Mouse (Mus musculus) splenic B cell, adult 2 months (primary cell): ENCODE results near the gene Iqcf4.
"Not testable (repeated sequence)": the region's sequence is repeated elsewhere in the genome, so short reads cannot be mapped to it uniquely, and the experiment has no call there.

Experiments used
- DNase-seq: peaks from one replicate; pipeline ENCODE4 v3.0.0-alpha.2; 2011; ENCODE audit warnings: low read depth, low spot score
- H3K27me3 ChIP-seq: 2 replicates; pipeline ENCODE4 v1.6.1; 2012; ENCODE audit warnings: mild to moderate bottlenecking, low read length, moderate library complexity, mixed read lengths; ENCODE audit not compliant: control insufficient read depth, poor library complexity, insufficient read depth, severe bottlenecking
- H3K36me3 ChIP-seq: 2 replicates; pipeline ENCODE4 v1.6.1; 2012; ENCODE audit warnings: mild to moderate bottlenecking, low read length, moderate library complexity, mixed read lengths; ENCODE audit not compliant: control insufficient read depth, poor library complexity, insufficient read depth, severe bottlenecking

Gene Iqcf4

DNA sequence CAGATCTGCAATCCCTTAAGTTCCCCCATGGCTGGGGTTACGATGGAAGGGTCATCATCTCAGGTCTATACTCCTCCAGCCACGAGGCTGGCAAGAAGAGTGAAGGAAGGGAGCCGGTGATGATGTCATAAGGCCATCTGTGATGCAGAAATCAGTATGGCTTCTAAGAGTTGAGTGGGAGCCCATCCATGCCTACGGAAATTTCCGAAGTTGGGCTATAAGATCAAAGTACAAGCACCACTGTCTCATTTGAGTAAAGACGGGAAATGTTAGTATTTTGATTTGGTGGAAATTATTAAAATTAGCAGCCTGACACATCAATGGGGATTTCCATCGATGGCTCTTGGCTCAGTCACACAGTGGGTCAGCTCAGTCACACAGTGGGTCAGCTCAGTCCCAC lies at the start of gene Iqcf4:
Iqcf4 (minus strand) TSS at position 101 of the 400 bp plus-strand sequence.
- no peaks in the 10 kb centered on the region for H3K36me3 ChIP-seq
- DNase-seq = no peak
- no peaks in the 10 kb centered on the region for H3K27me3 ChIP-seq

DNA sequence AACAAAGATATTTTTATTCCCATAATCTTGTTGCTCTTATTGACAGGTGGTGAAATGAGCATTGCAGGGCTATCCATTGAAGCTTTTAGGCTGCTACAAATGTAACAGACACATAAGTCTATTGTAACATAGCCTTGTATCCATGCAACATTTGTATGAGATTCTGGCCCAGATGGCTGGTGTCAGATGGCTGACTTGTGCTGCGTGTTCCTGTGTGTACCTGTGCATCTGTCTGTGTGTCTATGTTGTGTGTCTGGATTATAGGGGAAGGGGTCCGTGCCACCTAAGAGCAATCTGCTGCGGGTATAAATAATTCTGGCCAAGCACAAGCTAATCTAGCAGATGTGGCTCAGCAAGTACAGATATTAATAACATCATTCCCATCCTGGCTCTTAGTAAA lies 46.7 kb upstream of the Iqcf4 start:
- no peak for DNase-seq
- no peaks in the 10 kb centered on the region for H3K27me3 ChIP-seq
- H3K36me3 ChIP-seq = no peaks in the 10 kb centered on the region

DNA sequence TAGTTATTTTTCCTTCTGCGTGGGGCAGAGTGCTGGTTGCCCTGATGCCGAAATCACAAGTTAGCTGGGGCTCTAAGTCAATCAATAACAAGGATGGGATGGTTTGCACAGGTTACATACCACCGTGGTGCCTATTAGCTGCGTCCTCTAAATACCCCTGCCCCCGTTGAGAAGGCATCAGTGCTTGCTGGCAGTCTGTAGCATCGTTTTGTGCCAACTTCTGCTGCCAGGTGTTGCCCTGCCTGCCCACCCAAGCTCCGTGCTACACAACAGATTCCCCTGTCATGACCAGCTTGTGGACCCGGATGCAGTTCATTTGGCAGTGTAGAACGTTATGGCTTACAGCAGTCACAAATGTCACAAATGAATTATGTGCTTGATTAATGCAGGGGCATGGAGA lies 45.5 kb upstream of the Iqcf4 start:
- no peak for DNase-seq
- no peaks in the 10 kb centered on the region for H3K36me3 ChIP-seq

DNA sequence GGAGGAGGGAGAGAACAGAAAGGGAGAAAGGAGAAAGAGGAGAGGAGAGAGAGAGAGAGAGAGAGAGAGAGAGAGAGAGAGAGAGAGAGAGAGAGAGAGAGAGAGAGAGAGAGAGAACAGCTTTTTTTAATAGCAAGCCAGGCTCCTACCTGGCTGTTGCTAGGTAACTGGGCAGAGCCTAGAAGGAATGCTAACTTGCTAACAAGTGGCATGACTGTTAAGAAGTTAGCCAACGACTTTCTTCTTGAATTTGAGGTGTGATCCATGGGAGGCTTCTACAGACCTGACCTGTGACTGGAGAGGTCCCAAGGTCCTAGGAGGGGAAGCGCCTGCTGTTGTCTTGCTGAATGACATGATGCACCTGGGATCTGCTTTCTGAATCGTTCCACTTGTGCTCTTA lies 43.8 kb upstream of the Iqcf4 start:
- H3K36me3 ChIP-seq = no peaks in the 10 kb centered on the region
- DNase-seq = no peak
- no peaks in the 10 kb centered on the region for H3K27me3 ChIP-seq

More for the DNA sequence above, 45.5 kb upstream of the Iqcf4 start:
- H3K27me3 ChIP-seq = no peaks in the 10 kb centered on the region

DNA sequence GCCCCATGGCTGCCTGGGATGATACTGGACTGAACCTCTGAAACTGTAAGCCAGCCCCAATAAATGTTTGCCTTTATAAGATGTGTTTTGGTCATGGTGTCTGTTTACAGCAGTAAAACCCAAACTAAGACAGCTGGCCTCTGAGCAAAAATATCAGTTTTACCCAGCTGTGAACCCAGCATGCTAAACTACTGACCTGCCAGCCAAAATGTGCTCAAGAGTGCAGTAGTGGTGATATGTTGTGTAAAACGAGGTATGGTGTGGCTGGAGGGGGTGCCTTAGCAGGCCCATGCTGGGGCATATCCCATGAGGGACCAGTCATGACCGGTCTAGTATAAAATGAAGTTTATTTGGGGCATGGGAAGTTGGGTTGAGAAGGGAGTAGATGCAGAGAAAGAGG lies 43.2 kb upstream of the Iqcf4 start:
- no peaks in the 10 kb centered on the region for H3K27me3 ChIP-seq
- no peak for DNase-seq
- no peaks in the 10 kb centered on the region for H3K36me3 ChIP-seq

DNA sequence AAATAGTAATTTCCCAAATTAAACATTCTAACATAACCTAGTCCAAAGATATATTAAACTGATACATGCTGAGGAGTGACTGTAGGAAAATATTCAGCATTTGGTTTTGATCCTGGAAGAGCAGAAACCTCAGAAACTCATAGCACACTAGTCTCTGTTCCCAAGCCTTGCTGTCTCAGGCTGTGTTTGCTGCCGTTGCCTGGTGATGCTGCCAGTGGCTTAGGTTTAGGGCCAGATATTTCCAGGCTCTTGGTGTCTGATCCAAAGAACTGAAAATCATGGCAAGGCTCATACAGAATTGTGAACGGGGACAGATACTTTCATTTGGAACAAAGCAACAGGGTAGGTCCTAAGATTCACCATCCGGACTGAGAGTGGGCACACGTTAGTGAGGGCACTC lies 39.9 kb upstream of the Iqcf4 start:
- no peak for DNase-seq
- Histone ChIP-seq H3K27me3 (no peaks in the 10 kb centered on the region), H3K36me3 (no peaks in the 10 kb centered on the region)

DNA sequence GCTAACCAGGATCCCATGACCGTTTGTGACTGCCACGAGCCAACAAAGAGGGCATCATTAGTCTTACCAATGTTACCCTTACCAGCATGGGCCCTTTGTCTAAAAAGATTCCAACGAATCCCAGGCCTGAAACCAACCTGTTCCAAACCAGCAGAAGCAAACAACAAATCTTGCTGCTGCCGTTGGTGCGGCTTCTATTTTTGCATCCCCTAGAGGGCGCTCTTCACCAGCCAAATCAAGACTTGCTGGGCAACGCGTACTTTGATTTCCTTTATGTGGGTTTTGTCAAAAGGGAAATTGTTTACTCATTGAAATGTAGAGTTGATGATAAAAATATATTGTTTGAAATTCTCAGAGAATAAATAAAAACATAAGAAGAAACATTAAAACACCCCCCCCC lies 29.8 kb upstream of the Iqcf4 start:
- no peaks in the 10 kb centered on the region for H3K27me3 ChIP-seq
- H3K36me3 ChIP-seq = no peaks in the 10 kb centered on the region
- DNase-seq = peak; percentile 48

DNA sequence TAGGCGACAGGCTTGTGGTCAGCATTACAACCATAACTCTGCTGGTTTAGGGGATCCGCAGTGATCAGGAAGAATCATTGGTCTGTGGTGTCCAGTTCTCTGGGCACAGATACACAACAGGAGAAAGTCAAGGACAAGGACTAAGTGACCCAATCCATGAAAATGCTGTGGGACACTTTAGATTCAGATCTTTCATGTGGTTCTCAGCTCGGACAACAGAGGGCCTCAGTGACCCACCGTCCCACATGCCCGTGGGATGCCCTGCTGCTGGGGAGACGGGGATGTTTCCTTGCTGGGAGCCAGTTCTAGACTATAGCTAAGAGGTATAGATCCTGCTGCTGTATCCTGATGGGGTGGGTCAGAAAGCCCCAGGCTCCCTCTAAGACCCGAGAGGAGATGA lies 27.7 kb upstream of the Iqcf4 start:
- H3K27me3 ChIP-seq = no peaks in the 10 kb centered on the region
- DNase-seq = no peak
- H3K36me3 ChIP-seq = no peaks in the 10 kb centered on the region

DNA sequence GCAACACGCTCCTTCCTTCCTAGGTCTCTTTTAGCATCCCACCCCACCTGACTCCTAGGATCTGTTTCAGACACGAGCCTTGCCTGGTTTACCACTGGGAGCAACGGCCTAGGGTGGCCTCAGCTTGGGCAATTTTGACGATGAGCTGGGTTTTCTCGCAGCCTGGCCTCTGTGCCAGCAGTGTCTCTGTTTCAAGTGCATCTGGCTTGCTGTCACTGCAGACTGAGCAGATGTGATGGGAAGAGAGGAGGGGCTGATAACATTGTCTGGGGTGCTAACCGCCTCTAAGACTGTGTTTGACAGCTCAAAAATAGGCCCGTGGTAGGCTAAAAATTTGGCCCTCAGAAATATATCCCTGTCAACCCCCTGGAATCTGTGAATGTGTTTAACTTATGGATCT lies 25.0 kb upstream of the Iqcf4 start:
- H3K36me3 ChIP-seq = no peaks in the 10 kb centered on the region

DNA sequence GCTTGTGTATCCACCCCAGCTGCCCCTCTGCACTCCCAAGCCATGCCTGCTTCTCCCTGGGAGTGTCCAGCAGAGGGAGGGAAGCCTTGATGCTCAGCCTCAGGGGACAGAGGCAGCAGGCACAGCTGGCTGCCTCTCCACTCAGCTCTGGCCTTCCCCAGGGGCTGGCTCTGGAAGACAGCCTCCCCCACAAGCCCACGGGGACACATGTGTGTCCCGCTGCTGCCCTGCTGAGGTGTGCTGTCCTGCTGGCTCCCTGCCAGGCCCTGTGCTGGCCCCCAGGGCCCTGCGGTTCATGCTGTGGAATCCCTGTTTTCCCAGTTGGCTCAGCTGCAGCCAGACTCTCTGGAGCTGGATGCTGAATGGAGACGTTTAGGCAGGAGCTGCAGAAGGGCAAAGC lies 24.6 kb upstream of the Iqcf4 start:
- H3K27me3 ChIP-seq, DNase-seq: not testable (repeated sequence)

More for the DNA sequence above, 25.0 kb upstream of the Iqcf4 start:
- no peaks in the 10 kb centered on the region for H3K27me3 ChIP-seq
- no peak for DNase-seq

DNA sequence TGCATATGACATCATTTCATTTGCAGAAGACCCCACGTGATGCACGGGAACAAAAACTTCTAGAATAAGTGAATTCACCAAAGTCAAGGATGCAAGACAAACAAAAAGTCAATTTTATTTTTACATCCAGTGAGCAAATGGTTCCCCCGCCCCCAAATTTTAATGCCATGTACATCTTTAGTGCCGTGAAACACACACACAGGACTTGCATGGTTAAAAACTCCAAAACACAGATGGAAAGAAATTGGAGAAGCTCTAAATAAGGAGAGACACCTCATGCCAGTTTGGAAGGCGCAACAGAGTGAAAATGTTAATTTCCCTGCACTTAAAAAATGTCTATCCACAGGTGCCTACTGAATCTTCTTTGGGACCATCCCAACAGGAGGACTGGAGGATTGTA lies 21.4 kb upstream of the Iqcf4 start:
- no peaks in the 10 kb centered on the region for H3K27me3 ChIP-seq
- H3K36me3 ChIP-seq = no peaks in the 10 kb centered on the region
- DNase-seq = no peak

More for the DNA sequence above, 24.6 kb upstream of the Iqcf4 start:
- not testable (repeated sequence) for H3K36me3 ChIP-seq

DNA sequence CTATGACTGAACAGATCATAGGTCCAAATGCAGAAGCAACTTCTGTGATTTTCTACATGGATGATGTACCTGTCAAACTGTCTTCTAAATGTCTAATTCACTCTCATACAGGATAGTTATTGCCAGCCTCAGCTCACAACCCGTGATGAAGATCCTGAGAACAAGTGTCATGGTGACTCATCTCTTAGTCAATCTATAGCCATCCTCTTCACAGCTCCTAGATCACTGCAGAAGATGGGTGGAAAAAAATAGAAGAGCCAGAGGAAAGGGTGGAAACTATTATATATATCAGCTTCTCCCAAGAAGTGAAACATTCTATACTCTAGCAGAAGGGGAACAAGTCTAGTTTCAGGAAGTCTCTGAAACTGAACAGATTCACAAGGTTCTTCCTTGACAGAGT lies 11.8 kb upstream of the Iqcf4 start:
- Histone ChIP-seq H3K36me3 (no peaks in the 10 kb centered on the region), H3K27me3 (no peaks in the 10 kb centered on the region)
- DNase-seq = no peak

DNA sequence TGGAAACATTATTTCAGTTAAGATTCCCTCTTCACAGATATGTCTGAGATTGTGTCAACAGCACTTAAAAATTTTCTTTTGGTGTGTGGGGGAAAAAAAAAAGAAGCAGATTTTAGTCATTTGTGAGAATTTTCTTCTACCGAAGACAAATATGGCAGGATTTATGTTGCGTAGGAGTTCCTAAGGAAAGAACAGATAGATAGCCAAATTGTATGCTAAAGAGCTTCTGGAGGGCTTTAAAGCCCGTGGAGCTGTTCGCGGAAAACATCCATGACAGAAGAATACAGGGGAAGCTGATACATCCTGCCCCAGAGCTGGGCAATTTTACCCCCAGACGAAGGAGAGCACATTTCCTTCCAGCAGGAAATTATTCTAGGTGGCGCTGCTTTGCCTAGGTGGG lies 9.2 kb upstream of the Iqcf4 start:
- no peaks in the 10 kb centered on the region for H3K36me3 ChIP-seq
- no peaks in the 10 kb centered on the region for H3K27me3 ChIP-seq
- DNase-seq = no peak

DNA sequence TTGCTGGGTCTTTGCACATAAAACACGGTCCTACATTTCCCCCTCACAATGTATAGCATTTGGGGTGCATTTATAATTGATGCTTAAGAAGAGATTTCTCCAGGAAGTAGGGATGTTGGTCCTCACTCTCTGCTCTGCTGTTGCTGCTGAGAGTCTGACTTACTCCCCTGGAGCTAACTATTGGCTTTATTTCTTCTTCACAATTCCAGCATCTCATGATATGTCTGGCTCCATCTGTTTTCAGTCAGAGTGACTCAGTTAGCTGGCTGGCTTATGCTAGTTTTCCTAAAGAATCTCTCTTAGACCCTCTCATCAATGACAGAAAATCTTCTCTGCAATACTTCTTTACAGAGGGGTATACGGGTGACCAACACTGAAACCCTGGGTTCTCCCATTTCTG lies 5.3 kb upstream of the Iqcf4 start:
- Histone ChIP-seq H3K36me3 (no peaks in the 10 kb centered on the region), H3K27me3 (no peaks in the 10 kb centered on the region)
- no peak for DNase-seq

DNA sequence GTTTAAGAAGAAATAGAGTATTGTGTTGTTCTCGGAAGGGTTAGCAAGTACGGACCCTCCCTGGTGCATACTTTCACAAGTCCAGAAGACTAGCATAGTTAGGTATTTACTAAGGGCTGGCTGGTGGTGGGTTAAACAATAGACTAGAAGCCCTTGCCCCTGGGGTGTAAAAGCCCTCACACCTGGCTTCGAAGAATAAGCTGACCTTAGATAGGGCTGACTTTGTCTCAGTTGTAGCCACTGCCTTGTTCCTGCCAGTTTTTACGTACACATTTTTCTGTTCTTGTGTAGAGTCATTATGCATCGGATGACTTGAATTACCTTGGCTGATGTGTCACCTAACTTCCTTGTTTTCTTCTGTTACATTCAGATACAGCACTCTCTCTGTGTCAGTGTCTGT lies 2.6 kb upstream of the Iqcf4 start:
- no peak for DNase-seq
- no peaks in the 10 kb centered on the region for H3K27me3 ChIP-seq

DNA sequence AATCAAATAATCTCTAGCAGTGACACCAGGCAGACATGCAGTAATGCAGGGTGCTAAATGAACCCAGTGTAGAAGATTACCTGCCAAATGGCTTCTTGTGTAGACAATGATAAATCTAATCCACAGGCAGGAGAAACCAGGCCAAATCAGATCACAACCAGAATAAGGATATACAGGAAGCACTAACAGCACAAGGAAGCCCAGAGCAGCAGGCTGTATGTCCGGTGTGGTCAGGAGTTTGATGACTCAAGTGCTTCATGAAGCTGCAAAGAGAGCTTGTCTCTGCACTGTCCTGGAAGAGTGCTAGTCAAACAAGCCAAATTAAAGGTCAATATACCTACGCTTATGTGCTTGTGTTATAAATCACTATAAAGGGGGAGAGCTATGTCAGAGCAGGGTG lies 1.4 kb upstream of the Iqcf4 start:
- no peak for DNase-seq
- Histone ChIP-seq H3K27me3 (no peaks in the 10 kb centered on the region), H3K36me3 (no peaks in the 10 kb centered on the region)

More for the DNA sequence above, 2.6 kb upstream of the Iqcf4 start:
- H3K36me3 ChIP-seq = no peaks in the 10 kb centered on the region
